Mouse (Mus musculus) ES-E14 (cell line): ENCODE results near the gene Ecsit. TPM values are rescaled to one million over a fixed set of nuclear protein-coding genes. Genes with fewer than 3 reads are reported as not detected.
A peak's percentile ranks its signal among the peaks of the same experiment; 100 is the strongest.

Experiments used
- DNase-seq: peaks from one replicate; pipeline ENCODE4 v3.0.0-alpha.2; 2013; ENCODE audit warnings: low read depth, low spot score
- H3K27ac ChIP-seq: 2 replicates; pipeline ENCODE4 v1.5.1; 2012; ENCODE audit warnings: low read depth, mild to moderate bottlenecking, low read length, moderate library complexity, mixed read lengths; ENCODE audit not compliant: poor library complexity, insufficient read depth, severe bottlenecking
- H3K36me3 ChIP-seq: 2 replicates; pipeline ENCODE4 v1.6.1; 2012; ENCODE audit warnings: mild to moderate bottlenecking, low read length, moderate library complexity, mixed read lengths; ENCODE audit not compliant: control insufficient read depth, poor library complexity, insufficient read depth, severe bottlenecking
- H3K4me1 ChIP-seq, 2 experiments: fragments of 150-350 bp in 1 of 2; sonication (generic) in 1 of 2; 2 replicates each; pipeline ENCODE4 v1.6.1; 2012; ENCODE audit warnings: low read length in 2 of 2, mild to moderate bottlenecking in 1 of 2, mixed read lengths in 1 of 2; ENCODE audit not compliant: control insufficient read depth in 2 of 2, insufficient read depth in 2 of 2, poor library complexity in 1 of 2
- H3K4me3 ChIP-seq, 2 experiments: fragments of 150-350 bp in 1 of 2; sonication (generic) in 1 of 2; 2 replicates each; pipeline ENCODE4 v1.5.1; 2012; ENCODE audit warnings: low read length in 2 of 2, low read depth in 1 of 2, mild to moderate bottlenecking in 1 of 2, mixed read lengths in 1 of 2; ENCODE audit not compliant: insufficient read depth in 1 of 2, poor library complexity in 1 of 2, severe bottlenecking in 1 of 2
- H3K9ac ChIP-seq: 2 replicates; pipeline ENCODE4 v1.6.1; 2012; ENCODE audit warnings: low read depth, mild to moderate bottlenecking, low read length, mixed read lengths; ENCODE audit not compliant: poor library complexity, insufficient read depth, severe bottlenecking
- H3K9me3 ChIP-seq: fragments of 150-350 bp; sonication (generic); 2 replicates; pipeline ENCODE4 v1.6.1; 2012; ENCODE audit warnings: low read depth, mild to moderate bottlenecking, low read length; ENCODE audit not compliant: control insufficient read depth, insufficient read depth
- CHD2 ChIP-seq: IDR thresholded peaks from 2 replicates; pipeline ENCODE4 v1.6.1; 2014; ENCODE audit warnings: mild to moderate bottlenecking, low read depth, low read length, inconsistent platforms
- HCFC1 ChIP-seq: IDR thresholded peaks from 2 replicates; pipeline ENCODE4 v1.6.1; 2012; ENCODE audit warnings: low read length, inconsistent platforms, borderline replicate concordance; ENCODE audit not compliant: insufficient read depth
- MAFK ChIP-seq: IDR thresholded peaks from 2 replicates; pipeline ENCODE4 v1.6.1; 2014; ENCODE audit warnings: mild to moderate bottlenecking, low read depth, low read length, inconsistent platforms; ENCODE audit not compliant: insufficient read depth
- ZC3H11A ChIP-seq: IDR thresholded peaks from 2 replicates; pipeline ENCODE4 v1.6.1; 2012; ENCODE audit warnings: low read depth, mild to moderate bottlenecking, inconsistent platforms, low read length, borderline replicate concordance
- ZNF384 ChIP-seq: IDR thresholded peaks from 2 replicates; pipeline ENCODE4 v1.6.1; 2012; ENCODE audit warnings: low read depth, low read length, inconsistent platforms
- in situ Hi-C, 2 experiments: fragments of 600-800 bp; cut with MboI; formaldehyde crosslinking; loops; one replicate each; pipeline ENCODE4 v1.15.1; 2025; ENCODE audit warnings: low sequenced_read_pairs in 2 of 2, inconsistent platforms in 1 of 2; ENCODE audit not compliant: unreplicated experiment in 2 of 2
- total RNA-seq: library from RNA; depleted of rRNA; stranded (reverse); fragments of 300-350 nt; gene quantifications from 2 replicates; pipeline ENCODE4 v1.2.3, GENCODE M21; 2012

The Ecsit gene
- total RNA-seq, 1 experiment, result 37.5 TPM

DNA sequence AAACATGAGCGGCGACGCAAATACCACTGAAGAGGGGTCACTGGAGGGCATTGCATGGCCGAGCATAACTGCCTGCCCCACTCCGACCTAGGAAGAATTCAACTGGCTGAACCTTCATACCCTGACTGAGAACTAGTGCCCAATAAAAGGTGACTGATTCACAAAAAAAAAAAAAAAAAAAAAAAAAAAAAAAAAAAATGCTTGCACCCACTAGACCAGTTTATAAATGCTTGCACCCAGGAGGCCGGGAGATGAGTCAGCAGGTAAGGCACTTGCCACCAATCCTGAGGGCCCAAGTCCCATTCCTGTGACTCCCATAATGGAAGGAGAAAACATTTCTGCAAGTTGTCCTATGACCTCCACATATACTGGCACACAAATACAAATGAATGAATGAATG is 7.5 kb upstream of the Ecsit start:
- DNase-seq, result no peak
- in situ Hi-C loops, result no loop called here
- no peak overlapping the region for H3K4me3 ChIP-seq
- no peak overlapping the region for H3K9ac ChIP-seq
- H3K9me3 ChIP-seq, result no peaks in the 10 kb centered on the region
- no peaks in the 10 kb centered on the region for H3K36me3 ChIP-seq
- H3K4me1 ChIP-seq, result peaks cover 0 to 1% of the 10 kb centered on the region in 2 experiments; a peak in 1 of 4 replicates
- no peak overlapping the region for H3K27ac ChIP-seq
- no peak for TF ChIP-seq CHD2
- TF ChIP-seq ZNF384, result peak; percentile 60; the same call in 1 of the 2 replicates

DNA sequence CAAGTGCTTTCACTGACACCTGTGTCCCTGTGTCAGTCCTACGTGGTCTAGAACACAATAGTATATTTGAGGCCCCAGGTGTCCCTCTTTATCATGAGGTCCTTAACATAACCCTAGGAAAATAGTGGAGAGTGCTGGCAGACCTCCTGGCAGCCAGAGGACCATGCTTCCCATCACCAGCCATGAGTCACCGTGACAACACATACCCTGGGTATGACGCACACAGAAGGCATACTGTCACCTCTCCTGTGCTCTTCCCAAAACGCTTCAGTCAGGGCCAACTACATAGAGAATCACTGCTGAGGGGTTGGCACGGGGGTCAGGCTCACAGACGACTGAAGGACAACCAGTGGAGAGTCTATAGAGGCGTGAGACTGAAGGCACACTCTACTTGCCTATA is 4.7 kb upstream of the Ecsit start:
- no peak for TF ChIP-seq CHD2
- no peak for TF ChIP-seq ZNF384
- TF ChIP-seq HCFC1, result no peak
- no peak for TF ChIP-seq MAFK
- no peak for TF ChIP-seq ZC3H11A
- no peaks in the 10 kb centered on the region for H3K36me3 ChIP-seq
- no peak overlapping the region for H3K4me3 ChIP-seq
- no peak overlapping the region for H3K27ac ChIP-seq
- in situ Hi-C loops, result no loop called here
- no peaks in the 10 kb centered on the region for H3K9me3 ChIP-seq
- DNase-seq, result no peak
- no peak overlapping the region for H3K9ac ChIP-seq
- peaks cover 0 to 3% of the 10 kb centered on the region in 2 experiments; a peak in 1 of 4 replicates for H3K4me1 ChIP-seq

DNA sequence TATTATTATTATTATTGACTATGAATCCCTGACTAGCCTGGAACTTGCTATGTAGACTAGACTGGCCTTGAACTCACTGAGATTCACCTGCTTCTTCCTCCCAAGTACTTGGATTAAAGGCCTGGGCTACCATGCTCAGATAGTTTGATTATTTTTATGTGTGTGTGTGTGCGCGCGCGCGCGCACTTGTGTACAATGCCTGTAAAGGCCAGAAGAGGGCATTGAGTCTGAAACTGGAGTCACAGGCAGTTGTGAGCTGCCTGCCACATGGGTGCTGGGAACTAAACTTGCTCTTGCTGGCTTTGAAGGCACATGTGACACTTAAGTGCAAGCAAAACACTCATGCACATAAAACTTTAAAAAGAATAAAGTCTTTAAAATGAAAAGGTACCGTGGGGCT is 4.0 kb upstream of the Ecsit start:
- TF ChIP-seq MAFK (no peak), ZC3H11A (no peak), HCFC1 (no peak), CHD2 (no peak), ZNF384 (no peak)

DNA sequence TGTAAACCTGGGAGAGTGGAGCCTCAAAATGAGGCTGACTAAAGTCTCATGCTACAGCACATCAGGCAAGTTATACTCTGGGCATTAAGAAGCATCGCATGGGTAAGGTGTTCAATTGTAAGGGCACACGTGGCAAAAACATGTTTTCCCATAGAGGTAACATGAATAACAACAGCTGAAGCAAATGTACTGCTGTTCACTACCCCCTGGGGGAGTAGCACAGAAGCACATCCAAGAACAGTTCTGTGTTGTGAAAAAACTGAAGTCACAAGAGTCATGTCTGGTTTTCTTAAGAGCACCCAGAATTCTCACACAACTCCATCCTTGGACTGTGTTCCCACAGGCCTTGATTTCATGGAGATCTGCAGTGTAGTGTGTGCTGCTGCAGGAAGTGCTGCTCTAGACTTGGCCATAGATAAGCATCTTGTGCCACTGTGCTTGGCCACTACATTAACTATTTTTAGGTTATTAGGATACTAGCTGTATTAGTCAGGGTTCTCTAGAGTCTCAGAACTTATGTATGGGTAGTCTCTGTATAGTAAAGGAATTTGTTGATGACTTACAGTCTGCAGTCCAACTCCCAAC is 1.9 kb upstream of the Ecsit start:
- Histone ChIP-seq H3K4me3 (no peak overlapping the region), H3K27ac (no peak overlapping the region), H3K9ac (no peak overlapping the region), H3K36me3 (no peaks in the 10 kb centered on the region), H3K9me3 (no peaks in the 10 kb centered on the region), H3K4me1 (peaks cover 0 to 2% of the 10 kb centered on the region in 2 experiments; a peak in 1 of 4 replicates)
- TF ChIP-seq MAFK (no peak), HCFC1 (no peak), ZC3H11A (no peak), CHD2 (no peak), ZNF384 (no peak)
- DNase-seq, result no peak
- in situ Hi-C loops, result no loop called here

More for the DNA sequence above, 4.0 kb upstream of the Ecsit start:
- Histone ChIP-seq H3K4me1 (peaks cover 0 to 3% of the 10 kb centered on the region in 2 experiments; a peak in 1 of 4 replicates), H3K36me3 (no peaks in the 10 kb centered on the region), H3K9ac (no peak overlapping the region), H3K27ac (no peak overlapping the region), H3K9me3 (no peaks in the 10 kb centered on the region), H3K4me3 (no peak overlapping the region)
- in situ Hi-C loops, result no loop called here
- DNase-seq, result no peak

DNA sequence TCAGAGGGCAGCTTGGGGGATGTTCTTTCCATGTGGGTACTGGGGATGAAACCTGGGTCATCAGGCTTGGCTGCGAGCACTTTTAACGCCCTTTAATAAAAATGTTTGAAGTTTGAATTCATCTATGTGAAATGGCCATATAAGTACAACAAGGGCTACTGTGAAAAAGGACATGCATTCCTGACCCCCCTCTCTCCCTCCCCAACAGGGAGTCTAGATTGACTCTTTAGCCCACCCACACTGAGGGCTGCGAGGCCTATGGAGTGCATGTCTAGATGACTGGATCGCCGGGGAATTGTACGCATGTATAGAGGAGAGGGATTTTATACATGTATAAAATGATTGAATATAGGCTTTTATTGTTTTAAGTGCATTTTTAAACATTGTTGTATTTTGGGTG is 774 bp upstream of the Ecsit start:
- DNase-seq, result no peak
- TF ChIP-seq HCFC1 (no peak), CHD2 (no peak), MAFK (no peak), ZC3H11A (no peak), ZNF384 (no peak)
- no peak overlapping the region for H3K27ac ChIP-seq

More for the DNA sequence above, 774 bp upstream of the Ecsit start:
- H3K9ac ChIP-seq, result peak overlapping the region; percentile 75; the same call in 1 of the 2 replicates
- H3K4me1 ChIP-seq, result peaks cover 0 to 2% of the 10 kb centered on the region in 2 experiments; a peak in 1 of 4 replicates
- no peaks in the 10 kb centered on the region for H3K36me3 ChIP-seq
- in situ Hi-C loops, result no loop called here
- H3K9me3 ChIP-seq, result no peaks in the 10 kb centered on the region
- peak overlapping the region; percentile 83 to 94; a peak in 3 of 4 replicates for H3K4me3 ChIP-seq
